Mouse (Mus musculus): ENCODE measurements at regions not wholly inside any gene's neighbourhood (a gene's known extent, or its start where the extent isn't known, plus 50 kb on each side); places are given as distances from the start of the nearest gene placed in this dataset.

DNA sequence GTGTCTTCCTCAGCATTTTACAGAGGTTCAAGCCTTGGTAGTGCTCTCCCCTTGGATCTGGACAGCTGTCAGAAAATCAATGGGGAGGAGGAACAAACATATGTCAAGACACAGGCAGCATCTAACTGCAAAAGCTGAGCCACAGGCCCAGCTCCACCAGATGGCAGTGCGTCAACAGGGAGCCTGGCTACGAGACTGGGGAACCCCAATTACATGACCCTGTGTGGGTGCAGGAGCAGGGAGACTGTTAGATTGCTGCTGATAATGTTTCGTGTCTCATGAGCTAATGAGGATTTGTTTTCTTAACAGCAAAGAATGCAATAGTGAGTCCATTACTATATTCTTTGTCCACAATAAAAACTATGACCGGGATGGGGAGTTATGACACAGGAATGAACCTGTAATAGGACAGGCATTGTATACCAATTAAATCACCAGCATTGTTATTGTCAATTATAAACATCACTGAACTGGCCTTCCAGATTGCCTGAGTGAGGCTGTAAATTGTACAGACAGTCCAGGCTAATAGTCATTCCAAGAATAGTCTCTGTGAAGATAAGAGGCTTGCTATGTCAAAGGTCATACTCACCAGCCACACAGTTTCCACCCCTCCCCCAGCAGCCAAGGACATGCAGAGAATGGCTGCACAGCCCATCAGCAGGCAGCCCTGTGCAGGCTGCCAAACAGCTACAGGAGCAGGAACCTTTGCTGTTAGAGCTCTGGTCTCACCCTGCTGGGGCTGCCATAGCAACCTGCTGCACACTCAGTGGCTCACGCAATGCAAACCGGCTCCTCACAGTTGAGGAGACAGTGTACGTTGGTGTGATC, 58.8 kb upstream of the Barx2 start:
- peak; percentile 36 for DNase-seq (ENCODE audit: low read depth, low spot score)

DNA sequence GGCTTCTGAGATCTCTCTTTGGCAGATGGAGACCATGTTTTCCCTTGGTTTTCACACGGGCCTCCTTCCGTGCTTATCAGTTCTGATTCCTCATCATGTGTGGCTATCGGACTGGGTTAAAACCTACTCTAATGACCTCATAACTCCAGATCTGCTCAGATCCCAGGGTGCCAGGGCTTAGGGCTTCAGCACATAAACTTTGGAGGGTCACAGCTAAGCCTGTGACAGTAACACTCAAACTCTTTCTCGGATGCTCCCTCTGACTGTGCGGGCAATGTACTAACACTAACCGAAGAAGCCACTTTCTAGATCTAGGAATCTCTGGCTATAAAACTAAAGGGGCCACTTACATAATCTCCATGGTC, 59.3 kb upstream of the Barx2 start:
- no peak for DNase-seq (ENCODE audit: low read depth, low spot score)

DNA sequence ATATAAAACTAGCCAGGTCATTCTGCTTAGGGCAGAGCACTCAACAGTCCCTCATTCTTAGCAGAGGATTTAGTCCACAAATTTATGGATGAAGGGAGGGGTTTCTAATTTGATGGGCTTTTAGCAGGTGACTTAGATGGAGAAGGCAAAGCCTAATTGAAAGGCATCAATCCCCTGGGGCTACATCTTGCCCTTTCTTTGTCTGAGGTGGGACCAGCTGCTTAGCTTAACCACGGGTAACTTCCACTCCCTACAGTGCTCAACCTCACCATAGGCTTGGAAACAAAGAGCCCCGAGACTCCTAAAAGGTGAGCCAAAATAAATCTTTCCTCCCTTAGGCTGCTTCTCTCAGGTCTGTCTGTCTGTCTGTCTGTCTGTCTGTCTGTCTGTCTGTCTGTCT, 62.9 kb upstream of the Barx2 start:
- DNase-seq (ENCODE audit: low read depth, low spot score) = no peak

DNA sequence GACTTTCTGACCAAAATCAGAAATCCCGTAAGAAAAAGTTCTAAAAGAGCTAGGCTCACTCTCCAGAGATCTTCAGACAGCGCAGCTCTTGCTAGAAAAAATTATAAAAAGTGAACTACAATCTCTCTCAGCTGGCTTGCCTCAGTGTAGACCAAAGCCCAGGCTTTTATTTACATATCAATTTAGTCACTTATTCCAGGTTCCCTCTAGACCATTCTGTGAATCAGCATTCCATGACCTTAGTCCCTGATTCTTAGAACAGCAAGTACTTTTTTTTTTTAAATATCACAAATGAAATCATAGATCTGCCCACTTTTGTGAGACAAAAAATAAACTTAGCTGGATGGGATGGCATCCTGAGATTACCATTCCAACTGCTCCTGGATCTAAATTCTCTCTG, 64.8 kb upstream of the Barx2 start:
- DNase-seq (ENCODE audit: low read depth, low spot score) = no peak

DNA sequence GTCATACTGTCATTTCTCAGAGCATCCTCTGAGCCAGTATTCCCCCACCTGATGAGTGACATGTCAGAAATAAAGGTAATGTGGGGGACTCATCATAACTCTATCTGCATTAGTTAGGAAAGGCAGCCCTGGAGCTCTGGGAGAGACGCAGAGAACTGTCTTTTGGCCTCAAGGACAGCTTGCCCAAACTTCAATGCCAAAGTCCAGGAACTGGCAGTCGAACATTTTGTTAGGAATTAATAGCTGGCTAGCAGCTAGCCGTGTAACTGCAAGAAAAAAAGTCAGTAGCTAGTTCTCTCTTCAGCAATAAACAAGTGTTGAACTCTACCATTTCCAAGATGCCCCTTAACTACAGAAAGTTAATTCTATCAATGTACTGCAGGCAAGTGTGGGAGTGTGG, 65.9 kb upstream of the Barx2 start:
- DNase-seq (ENCODE audit: low read depth, low spot score) = no peak

DNA sequence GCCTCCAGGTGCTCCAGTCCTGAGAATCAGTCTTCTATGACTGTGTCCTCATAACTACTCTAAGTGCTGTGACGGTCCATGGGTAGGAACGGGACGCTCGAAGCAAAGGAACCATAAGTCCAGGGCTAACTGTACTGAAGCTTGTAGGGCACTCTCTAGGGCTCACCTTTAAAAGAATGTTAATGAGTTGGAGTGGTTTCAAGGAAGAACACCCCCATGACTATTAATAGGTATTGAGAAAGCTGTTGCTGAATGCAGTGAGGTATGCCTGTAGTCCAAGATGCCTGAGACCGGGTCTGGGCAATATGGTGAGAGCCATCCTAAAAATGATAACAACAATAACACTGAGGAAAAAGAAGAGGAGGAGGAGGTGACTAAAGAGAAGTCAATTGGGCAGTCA, 67.2 kb upstream of the Barx2 start:
- no peak for DNase-seq (ENCODE audit: low read depth, low spot score)

DNA sequence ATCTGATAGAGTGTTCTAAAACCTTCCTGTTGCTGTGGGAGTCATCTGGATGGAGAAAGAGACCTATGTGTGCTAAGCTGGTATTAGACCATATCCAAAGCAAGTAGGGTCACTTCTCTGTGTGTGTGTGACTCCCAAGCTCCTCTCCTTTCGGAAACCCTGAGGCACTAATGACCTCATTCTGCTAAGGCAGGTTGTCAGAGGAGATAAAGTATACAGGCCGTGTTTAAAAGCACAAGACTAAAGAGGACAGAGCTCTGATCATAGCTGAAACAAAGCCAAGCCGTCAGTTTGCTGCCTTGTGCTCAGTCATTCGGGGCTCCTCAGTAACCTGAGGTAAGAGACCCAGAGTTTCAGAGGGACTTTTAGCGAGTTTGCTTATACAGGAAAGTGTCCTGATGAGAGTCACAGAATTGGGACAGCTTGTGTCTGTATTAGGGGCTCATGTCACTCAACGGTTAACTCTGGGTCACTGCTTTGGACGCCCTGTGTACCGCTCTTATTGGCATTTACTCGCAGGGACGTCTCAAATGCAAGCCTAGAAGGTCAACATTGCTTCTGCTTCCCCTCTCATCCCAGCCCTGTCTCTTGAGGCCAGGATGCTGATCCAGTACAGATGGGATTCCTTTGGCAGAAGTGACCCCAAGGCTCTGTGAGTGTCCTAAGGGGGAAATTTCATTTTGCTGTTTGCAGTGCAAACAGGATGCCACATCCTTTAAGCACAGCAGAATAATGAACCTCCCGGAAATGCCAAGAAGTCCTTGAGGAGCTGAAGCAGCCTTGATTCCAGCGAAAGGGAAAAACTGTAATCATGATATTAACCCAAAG, 70.7 kb upstream of the Barx2 start:
- DNase-seq (ENCODE audit: low read depth, low spot score) = no peak

DNA sequence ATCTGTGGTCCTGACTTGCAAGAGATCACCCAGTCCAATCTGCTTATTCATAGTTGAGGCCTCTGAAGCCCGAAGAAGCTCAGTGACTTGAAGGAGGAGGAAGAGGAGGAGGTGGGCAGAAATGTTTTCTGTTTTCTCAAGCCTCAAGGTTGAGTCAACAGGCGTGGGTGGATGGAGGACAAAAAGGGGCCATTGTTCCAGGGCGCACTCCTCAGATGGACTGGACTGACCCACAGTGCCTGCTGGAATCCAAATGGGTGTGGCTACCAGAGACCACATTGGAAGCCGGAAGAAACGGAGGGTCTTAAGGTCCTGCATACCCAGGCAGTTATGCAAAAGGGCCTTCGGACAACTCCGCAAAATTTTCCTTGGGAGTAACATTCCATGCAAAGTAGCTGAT, 75.6 kb upstream of the Barx2 start:
- DNase-seq (ENCODE audit: low read depth, low spot score) = no peak

DNA sequence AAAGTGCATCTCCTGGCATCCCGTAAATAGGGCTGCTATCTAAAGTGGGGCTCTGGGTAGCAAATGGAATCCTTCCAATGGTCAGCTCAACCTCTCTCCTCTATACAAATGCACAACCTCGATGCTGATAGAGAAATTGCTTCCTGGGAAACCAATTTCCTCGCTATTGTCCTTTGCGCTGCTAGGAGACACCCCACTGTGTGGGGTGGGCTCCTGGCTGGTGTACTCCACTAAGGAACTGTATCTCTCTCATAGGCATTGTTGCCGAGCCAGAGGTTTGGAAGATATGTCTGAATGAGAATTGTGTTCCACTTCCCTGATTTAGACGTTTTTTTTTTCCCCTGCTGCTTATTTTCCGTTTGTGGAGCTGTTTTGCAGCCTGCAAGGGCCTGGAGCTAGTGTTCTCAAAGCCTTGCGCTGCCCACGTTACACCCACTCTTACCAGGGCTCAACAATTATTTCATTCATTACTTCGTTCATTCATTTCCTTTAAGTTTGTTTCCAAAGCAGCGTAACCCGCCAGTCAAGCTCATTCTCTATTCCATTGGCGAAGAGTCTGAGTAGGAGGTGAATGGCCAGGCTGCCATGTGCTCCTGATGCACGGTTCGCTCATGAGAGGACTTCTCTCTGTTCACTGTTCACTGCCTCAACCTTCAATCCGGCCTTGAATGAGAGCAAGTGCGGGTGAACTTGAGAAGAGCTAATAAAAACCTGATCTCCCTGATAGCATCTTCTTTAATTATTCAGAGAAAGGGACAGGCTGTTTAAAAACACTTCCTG, 76.5 kb upstream of the Barx2 start:
- no peak for DNase-seq (ENCODE audit: low read depth, low spot score)

DNA sequence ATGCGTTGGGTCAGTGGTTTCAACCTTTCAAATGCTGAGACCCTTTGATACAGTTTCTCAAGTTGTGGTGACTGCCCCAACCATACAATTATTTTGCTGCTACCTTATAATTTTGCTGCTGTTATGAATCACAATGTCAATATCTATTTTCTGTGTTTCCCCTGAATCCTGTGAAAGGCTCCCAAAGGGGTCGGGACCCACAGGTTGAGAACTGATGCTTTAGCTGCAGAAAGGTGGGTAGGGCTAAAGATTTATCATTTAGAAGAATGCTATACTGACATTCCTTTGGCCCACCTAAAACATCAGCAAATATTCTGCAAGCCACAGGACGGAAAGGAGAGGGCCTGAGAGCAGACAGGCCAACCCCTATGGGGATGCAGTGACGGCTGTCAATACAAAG, 77.2 kb upstream of the Barx2 start:
- DNase-seq (ENCODE audit: low read depth, low spot score) = no peak

DNA sequence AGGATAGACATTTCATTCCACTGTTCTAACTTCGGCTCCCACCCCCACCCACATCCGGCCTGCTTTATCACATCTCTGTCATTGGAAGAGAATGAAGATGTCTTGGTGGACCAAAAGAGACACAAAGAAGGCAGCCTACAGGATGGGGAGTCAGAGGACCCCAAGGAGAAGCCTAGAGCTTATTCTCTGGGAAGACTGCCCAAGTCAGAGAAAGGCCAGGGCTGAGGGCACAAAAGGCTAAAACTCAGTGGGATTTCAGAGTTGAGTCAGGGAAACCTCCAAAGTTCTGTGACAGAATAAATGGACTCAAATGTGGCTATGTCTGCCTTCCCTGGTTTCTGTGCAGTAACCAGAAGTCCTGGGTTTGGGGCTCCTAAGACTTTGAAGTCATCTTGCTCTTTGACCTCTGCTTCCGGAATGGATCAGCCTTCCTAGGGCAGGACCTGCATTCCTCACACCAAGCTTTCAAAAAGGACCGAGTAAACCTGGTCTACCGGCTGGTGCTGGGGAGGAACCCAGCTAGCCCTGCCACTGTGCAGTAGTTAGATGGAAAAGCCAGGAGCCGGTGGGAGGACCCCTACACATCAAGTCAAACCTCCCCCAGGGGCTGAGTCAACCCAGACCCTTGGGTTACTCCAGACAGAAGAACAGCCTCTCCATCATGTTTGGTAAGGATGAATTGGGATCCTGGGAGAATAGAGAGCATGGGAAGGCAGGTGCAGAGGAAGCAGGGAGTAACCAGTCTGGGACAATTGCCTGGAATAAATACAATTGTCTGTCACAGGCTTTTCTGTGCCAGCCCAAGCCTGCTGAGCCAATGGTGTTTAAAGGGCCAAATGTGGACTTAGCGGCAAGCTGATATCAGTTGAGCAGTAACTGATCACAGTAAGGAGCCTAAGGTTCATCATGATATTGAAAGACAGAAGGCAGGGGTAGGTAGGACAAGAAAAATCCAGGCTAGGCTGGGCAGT, 80.7 kb upstream of the Barx2 start:
- no peak for DNase-seq (ENCODE audit: low read depth, low spot score)

DNA sequence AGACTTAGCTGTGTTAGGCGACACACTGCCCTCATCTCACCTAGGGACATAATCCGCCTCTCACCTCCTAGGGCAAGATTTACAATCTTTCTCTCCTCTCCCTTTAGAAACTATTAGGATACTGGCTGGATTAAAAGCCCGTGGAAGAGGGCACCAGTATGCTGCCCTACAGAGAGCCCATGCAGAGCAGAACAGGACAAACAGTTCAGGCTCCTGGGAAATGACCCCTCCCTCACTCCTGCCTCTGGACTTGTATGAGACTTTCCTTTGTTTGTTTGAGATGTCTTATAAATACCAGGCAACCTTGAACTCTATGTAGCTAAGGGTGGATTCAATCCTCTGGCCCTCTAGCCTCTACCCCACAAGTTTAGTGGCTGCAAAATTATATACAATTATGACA, 81.8 kb upstream of the Barx2 start:
- no peak for DNase-seq (ENCODE audit: low read depth, low spot score)

DNA sequence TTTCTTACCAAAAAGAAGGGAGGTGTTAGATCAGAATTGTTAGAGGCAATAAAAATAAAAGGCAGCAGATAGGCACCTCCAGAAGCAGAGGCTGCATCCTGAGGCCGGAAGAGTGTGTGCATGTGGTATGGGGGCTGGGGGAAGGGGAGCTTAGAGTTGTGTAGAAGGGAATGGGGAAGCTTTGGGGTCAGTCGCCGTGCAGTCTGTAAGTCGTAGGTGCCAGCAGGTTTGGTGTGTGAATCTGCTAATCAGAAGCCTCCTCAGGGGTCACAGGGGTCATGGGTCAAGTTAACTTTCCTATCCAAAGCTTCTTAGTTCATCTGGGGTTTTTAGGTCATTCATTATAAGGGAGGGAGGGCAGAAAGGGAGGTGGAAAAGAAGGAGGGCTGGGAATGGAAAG, 82.4 kb upstream of the Barx2 start:
- no peak for DNase-seq (ENCODE audit: low read depth, low spot score)

DNA sequence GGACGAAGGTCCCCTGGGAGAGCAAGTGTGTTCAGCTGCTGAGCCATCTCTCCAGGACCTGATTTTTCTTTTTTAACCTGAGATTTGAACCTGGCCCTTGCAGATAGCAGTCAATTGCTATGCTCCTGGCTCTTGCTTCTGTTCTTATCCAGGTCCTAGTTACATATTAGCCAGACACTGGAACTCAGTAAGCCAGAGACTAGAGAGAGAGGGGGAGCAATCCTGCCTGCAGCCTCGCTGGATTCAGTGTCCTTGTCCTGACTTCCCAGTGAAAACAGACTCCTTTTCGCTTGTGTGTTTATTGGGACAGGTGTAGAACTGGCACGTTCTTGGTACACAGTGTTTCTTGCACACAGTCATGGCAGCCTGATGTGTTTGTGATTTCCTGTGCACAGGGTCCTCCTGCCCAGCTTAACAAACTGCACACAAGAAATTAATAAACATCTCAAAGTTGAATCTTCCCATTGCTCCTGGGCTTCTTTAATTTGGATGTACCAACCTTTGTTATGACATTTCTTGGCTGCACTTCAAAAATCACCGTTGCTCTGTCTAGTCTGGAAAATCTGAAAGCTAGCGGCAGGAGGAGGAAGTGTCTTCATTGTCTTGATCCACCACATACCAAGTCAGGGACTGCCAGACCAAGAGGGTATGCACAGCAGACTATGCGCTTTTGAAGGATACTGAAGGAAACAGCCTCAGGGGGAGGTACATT, 83.4 kb upstream of the Barx2 start:
- no peak for DNase-seq (ENCODE audit: low read depth, low spot score)

DNA sequence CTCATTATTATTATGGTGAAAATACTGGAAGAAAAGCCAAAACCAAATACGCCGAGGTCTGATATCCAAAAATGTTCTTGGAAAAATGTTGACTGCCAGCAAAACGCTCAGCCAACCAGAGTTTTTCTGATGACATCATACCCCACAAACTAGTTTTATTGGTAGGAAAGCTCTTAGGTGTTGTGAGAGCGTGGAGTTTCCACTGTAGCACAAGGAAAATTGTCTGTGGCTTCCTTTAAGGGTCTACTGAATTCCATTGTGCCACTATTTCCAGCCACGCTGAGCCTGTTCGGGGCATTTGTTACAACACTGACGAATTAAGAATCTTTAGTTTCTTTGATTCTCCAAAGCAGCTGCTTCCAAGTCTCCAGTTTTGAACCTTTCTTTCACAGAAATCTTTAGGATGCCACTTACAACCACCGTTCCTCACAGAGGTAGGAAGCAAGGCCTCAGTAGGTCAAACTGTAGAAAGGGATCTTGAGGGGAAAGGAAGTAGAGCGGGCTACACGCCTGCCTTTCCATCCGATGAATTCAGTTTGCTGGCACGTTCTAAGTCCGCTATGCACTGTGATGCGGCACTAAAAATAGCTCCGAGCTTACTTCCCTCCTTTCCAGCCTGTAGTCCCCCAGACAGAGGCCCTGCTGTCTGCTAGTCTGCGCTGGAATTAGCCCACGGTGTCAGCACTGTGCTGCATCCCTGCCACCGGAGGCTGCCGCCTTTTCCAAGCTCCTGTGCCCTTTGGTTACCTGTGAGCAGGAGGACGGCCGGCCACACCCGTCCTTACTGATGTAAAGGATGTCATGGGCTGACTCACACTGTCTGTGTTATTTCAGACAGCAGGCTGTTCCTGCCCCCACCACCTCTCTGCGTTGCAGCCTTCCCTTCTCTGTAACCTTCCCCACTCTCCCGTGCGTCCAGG, 84.2 kb upstream of the Barx2 start:
- no peak for DNase-seq (ENCODE audit: low read depth, low spot score)

DNA sequence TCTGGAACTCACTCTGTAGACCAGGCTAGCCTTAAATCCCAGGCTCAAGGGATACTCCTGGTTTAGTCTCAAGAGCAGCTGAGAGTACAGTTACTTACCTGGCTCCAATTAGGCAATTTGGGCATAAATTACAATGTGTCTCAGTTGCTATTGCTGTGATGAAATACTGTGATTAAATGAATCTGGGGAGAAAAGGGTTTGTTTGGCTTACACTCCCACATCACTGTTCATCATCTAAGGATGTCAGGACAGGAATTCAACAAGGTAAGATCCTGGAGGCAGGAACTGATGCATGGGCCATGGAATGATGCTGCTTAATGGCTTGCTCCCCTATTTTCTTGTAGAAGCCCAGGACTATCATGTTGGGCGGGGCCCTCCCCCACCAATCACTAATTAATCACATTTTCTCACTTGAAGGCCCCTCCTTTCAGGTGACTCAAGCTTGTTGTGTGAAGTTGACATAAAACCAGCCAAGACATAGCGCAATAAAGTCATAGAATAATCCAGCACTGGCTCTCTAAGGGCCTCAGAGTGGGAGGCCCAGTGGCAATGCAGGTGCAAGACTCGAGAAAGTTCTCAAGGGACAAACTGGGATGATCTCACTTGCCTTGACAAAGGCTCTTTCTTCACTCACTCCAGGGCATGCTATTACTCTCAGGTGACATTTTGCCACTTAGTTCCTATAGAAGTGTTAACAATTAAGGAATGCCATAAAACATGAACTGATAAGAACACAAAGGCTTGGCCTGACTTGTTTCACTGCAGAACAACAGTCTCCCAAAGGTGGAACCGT, 85.4 kb upstream of the Barx2 start:
- no peak for DNase-seq (ENCODE audit: low read depth, low spot score)

DNA sequence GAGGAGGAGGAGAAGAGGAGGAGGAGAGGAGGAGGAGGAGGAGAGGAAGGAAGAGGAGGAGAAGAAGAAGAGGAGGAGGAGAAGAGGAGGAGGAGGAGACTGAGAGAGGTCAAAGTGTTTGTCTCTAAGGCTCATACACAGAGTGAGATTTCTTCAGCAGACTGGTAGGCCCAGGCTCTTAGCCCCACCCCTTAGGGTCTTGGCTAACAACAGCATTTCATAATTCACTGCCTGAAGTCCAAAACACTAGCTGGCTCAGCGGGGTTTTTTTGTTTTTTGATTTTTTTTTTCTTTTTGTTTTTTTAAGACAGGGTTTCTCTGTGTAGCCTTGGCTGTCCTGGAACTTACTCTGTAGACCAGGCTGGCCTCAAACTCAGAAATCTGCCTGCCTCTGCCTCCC, 86.5 kb upstream of the Barx2 start:
- DNase-seq (ENCODE audit: low read depth, low spot score) = no peak

DNA sequence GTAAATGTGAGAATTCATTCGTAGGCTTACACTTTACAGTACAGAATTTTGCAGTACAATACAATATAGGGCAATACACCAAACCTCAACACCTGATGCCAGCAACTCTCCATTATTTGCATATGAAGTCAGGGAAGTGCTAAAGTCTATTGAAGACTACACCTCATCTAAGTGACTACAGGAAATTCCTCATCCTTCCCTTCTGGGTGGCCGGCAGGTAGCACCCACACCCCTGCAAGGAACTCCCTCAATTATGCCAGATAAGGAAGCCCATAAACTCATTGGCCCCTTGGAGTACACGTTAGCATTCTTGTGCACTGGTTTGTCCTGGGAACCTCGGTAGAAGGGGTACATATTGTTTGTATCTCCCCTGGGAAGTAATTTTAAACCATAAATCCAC, 89.7 kb upstream of the Barx2 start:
- no peak for DNase-seq (ENCODE audit: low read depth, low spot score)

DNA sequence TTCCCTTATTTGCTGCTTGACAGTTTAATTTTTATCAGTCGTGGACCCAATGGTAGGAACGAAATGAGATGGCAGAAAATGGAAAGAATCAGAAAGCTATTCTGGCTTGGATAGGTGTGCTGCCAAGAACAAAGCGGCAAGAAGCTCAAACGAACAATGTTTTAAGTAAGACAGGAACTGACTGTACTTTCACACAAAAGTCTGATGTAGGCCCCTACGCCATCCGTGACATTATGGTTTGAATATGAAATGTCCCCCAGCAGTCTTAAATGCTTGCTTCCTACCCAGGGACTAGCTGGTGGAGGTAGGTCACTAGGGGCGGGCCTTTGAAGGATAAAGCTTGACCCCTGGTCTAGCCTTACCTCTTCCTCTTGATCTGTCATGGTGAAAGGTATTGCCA, 90.5 kb upstream of the Barx2 start:
- no peak for DNase-seq (ENCODE audit: low read depth, low spot score)
